Mouse (Mus musculus): Measurements from ENCODE around the gene Arid1b.
"Not testable (repeated sequence)": the region's sequence is repeated elsewhere in the genome, so short reads cannot be mapped to it uniquely, and the experiment has no call there.

Gene Arid1b

GRCm38 (mm10) chr17:5109343-5109742 is 115.2 kb downstream of the Arid1b start:
- H3K4me3 ChIP-seq (replicated peaks; ENCODE audit: low read length), result no peak overlapping the region
- no peaks in the 10 kb centered on the region for H3K9me3 ChIP-seq (ENCODE audit: low read length)
- no peaks in the 10 kb centered on the region for H3K27me3 ChIP-seq (ENCODE audit: insufficient read depth, low read length)
- TF ChIP-seq CTCF (conservative IDR thresholded peaks at IDR 0.05; ENCODE audit: low read length) (no peak), POU5F1 (IDR thresholded peaks at IDR 0.05; ENCODE audit: borderline replicate concordance, low read length) (no peak), NANOG (IDR thresholded peaks at IDR 0.05; ENCODE audit: borderline replicate concordance, low read length) (no peak)
- peaks cover 46% of the 10 kb centered on the region for H3K4me1 ChIP-seq (replicated peaks; ENCODE audit: low read depth, low read length)
- H3K36me3 ChIP-seq (ENCODE audit: insufficient read depth, low read length), result no peaks in the 10 kb centered on the region

- TF ChIP-seq CTCF (conservative IDR thresholded peaks at IDR 0.05; ENCODE audit: low read length), result no peak
- no peak for TF ChIP-seq POU5F1 (IDR thresholded peaks at IDR 0.05; ENCODE audit: borderline replicate concordance, low read length)
- TF ChIP-seq NANOG (IDR thresholded peaks at IDR 0.05; ENCODE audit: borderline replicate concordance, low read length), result no peak
- H3K27me3 ChIP-seq (ENCODE audit: insufficient read depth, low read length), result no peaks in the 10 kb centered on the region
- no peaks in the 10 kb centered on the region for H3K9me3 ChIP-seq (ENCODE audit: low read length)
Measured at GRCm38 (mm10) chr17:5110159-5110558, 116.0 kb downstream of the Arid1b start.

GRCm38 (mm10) chr17:5110981-5111380 is 116.8 kb downstream of the Arid1b start:
- H3K36me3 ChIP-seq (ENCODE audit: insufficient read depth, low read length); H3K27me3 ChIP-seq (ENCODE audit: insufficient read depth, low read length); H3K4me3 ChIP-seq (replicated peaks; ENCODE audit: low read length); H3K9me3 ChIP-seq (ENCODE audit: low read length): not testable (repeated sequence)
- H3K4me1 ChIP-seq (replicated peaks; ENCODE audit: low read depth, low read length), result peaks cover 29% of the 10 kb centered on the region

More at GRCm38 (mm10) chr17:5110159-5110558, 116.0 kb downstream of the Arid1b start:
- peaks cover 38% of the 10 kb centered on the region for H3K4me1 ChIP-seq (replicated peaks; ENCODE audit: low read depth, low read length)
- no peak overlapping the region for H3K4me3 ChIP-seq (replicated peaks; ENCODE audit: low read length)
- no peaks in the 10 kb centered on the region for H3K36me3 ChIP-seq (ENCODE audit: insufficient read depth, low read length)

- H3K27me3 ChIP-seq (ENCODE audit: insufficient read depth, low read length), result no peaks in the 10 kb centered on the region
- no peaks in the 10 kb centered on the region for H3K36me3 ChIP-seq (ENCODE audit: insufficient read depth, low read length)
- no peak overlapping the region for H3K4me3 ChIP-seq (replicated peaks; ENCODE audit: low read length)
- no peaks in the 10 kb centered on the region for H3K9me3 ChIP-seq (ENCODE audit: low read length)
- H3K4me1 ChIP-seq (replicated peaks; ENCODE audit: low read depth, low read length), result peaks cover 18% of the 10 kb centered on the region
- TF ChIP-seq CTCF (conservative IDR thresholded peaks at IDR 0.05; ENCODE audit: low read length) (no peak), NANOG (IDR thresholded peaks at IDR 0.05; ENCODE audit: borderline replicate concordance, low read length) (no peak), POU5F1 (IDR thresholded peaks at IDR 0.05; ENCODE audit: borderline replicate concordance, low read length) (no peak)
Measured at GRCm38 (mm10) chr17:5112116-5112515, 118.0 kb downstream of the Arid1b start.

GRCm38 (mm10) chr17:5115952-5116351 is 121.8 kb downstream of the Arid1b start:
- peaks cover 3% of the 10 kb centered on the region; the same call in 1 of the 2 replicates for H3K4me1 ChIP-seq (replicated peaks; ENCODE audit: low read depth, low read length)
- no peaks in the 10 kb centered on the region for H3K36me3 ChIP-seq (ENCODE audit: insufficient read depth, low read length)
- TF ChIP-seq POU5F1 (IDR thresholded peaks at IDR 0.05; ENCODE audit: borderline replicate concordance, low read length) (no peak), NANOG (IDR thresholded peaks at IDR 0.05; ENCODE audit: borderline replicate concordance, low read length) (no peak), CTCF (conservative IDR thresholded peaks at IDR 0.05; ENCODE audit: low read length) (no peak)
- H3K27me3 ChIP-seq (ENCODE audit: insufficient read depth, low read length), result no peaks in the 10 kb centered on the region
- no peak overlapping the region for H3K4me3 ChIP-seq (replicated peaks; ENCODE audit: low read length)
- no peaks in the 10 kb centered on the region for H3K9me3 ChIP-seq (ENCODE audit: low read length)

GRCm38 (mm10) chr17:5116990-5117389 is 122.9 kb downstream of the Arid1b start:
- no peak overlapping the region for H3K4me3 ChIP-seq (replicated peaks; ENCODE audit: low read length)
- H3K36me3 ChIP-seq (ENCODE audit: insufficient read depth, low read length), result no peaks in the 10 kb centered on the region
- TF ChIP-seq NANOG (IDR thresholded peaks at IDR 0.05; ENCODE audit: borderline replicate concordance, low read length) (no peak), POU5F1 (IDR thresholded peaks at IDR 0.05; ENCODE audit: borderline replicate concordance, low read length) (no peak), CTCF (conservative IDR thresholded peaks at IDR 0.05; ENCODE audit: low read length) (no peak)
- no peaks in the 10 kb centered on the region for H3K9me3 ChIP-seq (ENCODE audit: low read length)
- peaks cover 12% of the 10 kb centered on the region for H3K4me1 ChIP-seq (replicated peaks; ENCODE audit: low read depth, low read length)
- H3K27me3 ChIP-seq (ENCODE audit: insufficient read depth, low read length), result no peaks in the 10 kb centered on the region

GRCm38 (mm10) chr17:5118171-5118570 is 124.0 kb downstream of the Arid1b start:
- Histone ChIP-seq H3K27me3 (ENCODE audit: insufficient read depth, low read length) (no peaks in the 10 kb centered on the region), H3K36me3 (ENCODE audit: insufficient read depth, low read length) (no peaks in the 10 kb centered on the region), H3K4me1 (replicated peaks; ENCODE audit: low read depth, low read length) (peaks cover 12% of the 10 kb centered on the region), H3K9me3 (ENCODE audit: low read length) (no peaks in the 10 kb centered on the region), H3K4me3 (replicated peaks; ENCODE audit: low read length) (no peak overlapping the region)
- TF ChIP-seq CTCF (conservative IDR thresholded peaks at IDR 0.05; ENCODE audit: low read length) (no peak), NANOG (IDR thresholded peaks at IDR 0.05; ENCODE audit: borderline replicate concordance, low read length) (no peak), POU5F1 (IDR thresholded peaks at IDR 0.05; ENCODE audit: borderline replicate concordance, low read length) (no peak)

GRCm38 (mm10) chr17:5124643-5125042 is 130.5 kb downstream of the Arid1b start:
- peaks cover 22% of the 10 kb centered on the region for H3K4me1 ChIP-seq (replicated peaks; ENCODE audit: low read depth, low read length)
- H3K9me3 ChIP-seq (ENCODE audit: low read length), result no peaks in the 10 kb centered on the region
- no peak overlapping the region for H3K4me3 ChIP-seq (replicated peaks; ENCODE audit: low read length)
- no peaks in the 10 kb centered on the region for H3K27me3 ChIP-seq (ENCODE audit: insufficient read depth, low read length)
- no peaks in the 10 kb centered on the region for H3K36me3 ChIP-seq (ENCODE audit: insufficient read depth, low read length)
- TF ChIP-seq POU5F1 (IDR thresholded peaks at IDR 0.05; ENCODE audit: borderline replicate concordance, low read length) (no peak), CTCF (conservative IDR thresholded peaks at IDR 0.05; ENCODE audit: low read length) (no peak), NANOG (IDR thresholded peaks at IDR 0.05; ENCODE audit: borderline replicate concordance, low read length) (no peak)

- Histone ChIP-seq H3K4me1 (replicated peaks; ENCODE audit: low read depth, low read length) (peaks cover 26% of the 10 kb centered on the region), H3K36me3 (ENCODE audit: insufficient read depth, low read length) (no peaks in the 10 kb centered on the region), H3K4me3 (replicated peaks; ENCODE audit: low read length) (no peak overlapping the region), H3K27me3 (ENCODE audit: insufficient read depth, low read length) (no peaks in the 10 kb centered on the region), H3K9me3 (ENCODE audit: low read length) (no peaks in the 10 kb centered on the region)
- TF ChIP-seq CTCF (conservative IDR thresholded peaks at IDR 0.05; ENCODE audit: low read length) (no peak), POU5F1 (IDR thresholded peaks at IDR 0.05; ENCODE audit: borderline replicate concordance, low read length) (no peak), NANOG (IDR thresholded peaks at IDR 0.05; ENCODE audit: borderline replicate concordance, low read length) (no peak)
Measured at GRCm38 (mm10) chr17:5125084-5125855, 131.1 kb downstream of the Arid1b start.

Measured in E14TG2a.4 (cell line).